Mouse (Mus musculus): Measurements from ENCODE around the gene Hsd17b12. TPM values are rescaled to one million over a fixed set of nuclear protein-coding genes. Genes with fewer than 3 reads are reported as not detected.

Hsd17b12 gene
- polyA plus RNA-seq, 1 experiment: 38.5 TPM

DNA sequence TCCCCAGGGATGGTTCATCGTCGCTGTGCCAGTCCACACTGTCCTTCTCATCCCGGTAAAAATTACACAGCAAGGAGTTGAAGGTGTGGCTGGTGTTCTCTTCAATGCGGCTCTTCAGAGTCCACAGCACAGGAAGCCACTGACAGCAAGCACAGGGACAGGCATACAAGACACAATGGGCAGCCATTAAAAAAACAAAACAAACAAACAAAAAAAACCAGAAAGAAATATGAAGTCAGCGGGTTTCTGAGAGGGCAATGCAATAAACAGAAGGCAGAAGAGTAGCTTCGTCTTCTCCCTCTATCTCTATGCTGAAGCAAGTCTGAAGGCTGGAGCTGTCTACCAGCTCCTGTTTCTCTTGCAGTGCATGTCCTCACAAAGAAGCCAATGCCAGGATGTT lies 161.5 kb downstream of the Hsd17b12 start, which contains the start of gene Gm27027:
Gm27027 (minus strand) TSS at position 101 of the 400 bp plus-strand sequence.
- no peak for TF ChIP-seq GATA1 (IDR thresholded peaks at IDR 0.05; ENCODE audit: low read length)

- no peak for TF ChIP-seq GATA1 (IDR thresholded peaks at IDR 0.05; ENCODE audit: low read length)
Observed at GRCm38 (mm10) chr2:93992810-93993209, 165.0 kb downstream of the Hsd17b12 start.

DNA sequence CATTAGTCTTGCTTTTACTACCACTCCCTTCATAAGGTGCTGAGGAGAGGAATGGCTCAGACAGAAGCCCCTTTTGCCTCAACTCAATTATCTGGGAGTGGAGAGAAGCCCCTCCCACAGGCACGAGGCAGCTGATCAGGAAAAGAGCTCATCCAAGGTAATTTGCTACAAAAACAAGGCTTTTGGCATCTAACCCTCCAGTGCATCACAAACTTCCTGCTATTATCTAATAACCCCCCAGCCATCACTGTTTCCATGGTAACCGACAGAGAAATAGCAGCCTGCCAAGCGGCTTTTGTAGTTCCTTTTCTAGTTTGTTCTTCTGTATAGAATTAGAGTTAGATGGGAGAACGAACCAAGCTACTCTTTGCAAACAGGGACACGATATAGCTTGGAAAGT lies 165.5 kb downstream of the Hsd17b12 start:
- no peak for TF ChIP-seq GATA1 (IDR thresholded peaks at IDR 0.05; ENCODE audit: low read length)

DNA sequence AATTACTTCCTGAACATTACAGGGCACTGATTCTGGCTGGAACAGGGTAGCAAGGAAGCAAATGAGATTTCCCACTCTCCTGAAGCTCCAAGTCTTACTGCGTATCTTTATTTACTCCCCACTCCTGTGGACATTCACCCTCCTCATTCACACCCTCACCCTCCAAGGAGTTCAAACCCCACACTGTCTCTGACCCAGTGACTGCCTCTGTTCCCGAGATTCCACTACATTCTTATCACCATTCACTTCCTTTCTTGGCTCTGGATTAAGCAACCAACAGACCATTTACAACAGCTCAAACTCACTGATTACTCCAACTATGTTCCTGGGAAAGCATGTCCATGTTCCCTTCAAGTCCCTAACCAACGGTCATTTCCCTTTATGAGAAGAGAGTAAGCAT lies 166.4 kb downstream of the Hsd17b12 start:
- TF ChIP-seq GATA1 (IDR thresholded peaks at IDR 0.05; ENCODE audit: low read length): no peak

DNA sequence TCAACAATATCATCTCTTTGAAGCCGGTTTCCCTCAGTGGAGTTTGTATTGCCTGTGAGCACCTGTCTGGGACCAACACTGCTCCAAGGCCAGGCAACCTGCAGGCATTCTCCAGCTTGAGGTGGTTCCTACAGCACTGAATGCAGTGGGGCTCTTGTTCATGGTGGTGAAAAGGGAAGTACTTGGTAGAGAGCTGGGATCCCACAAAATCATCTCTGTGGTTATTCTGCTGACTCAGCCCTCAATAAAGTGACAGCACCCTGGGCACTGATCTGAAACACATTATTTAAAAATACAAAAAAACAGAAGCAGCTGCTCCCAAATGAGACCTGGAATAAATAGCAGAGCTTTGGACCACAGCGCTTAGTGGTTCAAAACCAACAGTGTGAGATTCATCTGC lies 169.3 kb downstream of the Hsd17b12 start:
- TF ChIP-seq GATA1 (IDR thresholded peaks at IDR 0.05; ENCODE audit: low read length): no peak

Other genes with a start within 250 kb of the Hsd17b12 start
- 0.63 and 0.85 TPM in 2 replicates for gene Gm13889, start 200.8 kb downstream of the Hsd17b12 start, polyA plus RNA-seq (2012)
- not detected in 2 replicates for gene Gm27027, start 161.6 kb downstream of the Hsd17b12 start, polyA plus RNA-seq (2012)
- gene Alkbh3, start 147.2 kb downstream of the Hsd17b12 start, polyA plus RNA-seq (2012): 25.4 and 27.0 TPM in 2 replicates
- 2.9 and 3.1 TPM in 2 replicates for gene Ttc17, start 248.7 kb upstream of the Hsd17b12 start, polyA plus RNA-seq (2012)

Measured in G1E-ER4 (cell line).